Mouse (Mus musculus) limb, embryonic 12.5 days (tissue): Measurements from ENCODE around the gene Spag16. TPM values are rescaled to one million over a fixed set of nuclear protein-coding genes. Genes with fewer than 3 reads are reported as not detected.
"Not testable (repeated sequence)": the region's sequence is repeated elsewhere in the genome, so short reads cannot be mapped to it uniquely, and the experiment has no call there.

ENCODE experiments used
- ATAC-seq: fragments of 200-750 bp; cut with Nextera tagmentation; 2 replicates; pipeline ENCODE4 v1.8.0; 2017; ENCODE audit warnings: low read depth, moderate TSS enrichment; ENCODE audit not compliant: insufficient number of reproducible peaks, insufficient read depth, low FRiP score, low TSS enrichment
- H3K27ac ChIP-seq: fragments of 300-500 bp; sonication (generic); 2 replicates; pipeline ENCODE4 v1.5.1; 2016; ENCODE audit warnings: mild to moderate bottlenecking, moderate library complexity
- H3K27me3 ChIP-seq: fragments of 300-500 bp; sonication (generic); 2 replicates; pipeline ENCODE4 v1.6.1; 2016; ENCODE audit warnings: mild to moderate bottlenecking, moderate library complexity
- H3K36me3 ChIP-seq: fragments of 300-500 bp; sonication (generic); 2 replicates; pipeline ENCODE4 v1.6.1; 2016; ENCODE audit warnings: mild to moderate bottlenecking, moderate library complexity
- H3K4me1 ChIP-seq: fragments of 300-500 bp; sonication (generic); replicated peaks from 2 replicates; pipeline ENCODE4 v1.6.1; 2016
- H3K4me2 ChIP-seq: fragments of 300-500 bp; sonication (generic); 2 replicates; pipeline ENCODE4 v1.6.1; 2016; ENCODE audit warnings: mild to moderate bottlenecking, moderate library complexity
- H3K4me3 ChIP-seq: fragments of 300-500 bp; sonication (generic); replicated peaks from 2 replicates; pipeline ENCODE4 v1.5.1; 2016; ENCODE audit warnings: mild to moderate bottlenecking
- H3K9ac ChIP-seq: fragments of 300-500 bp; sonication (generic); replicated peaks from 2 replicates; pipeline ENCODE4 v1.6.1; 2016; ENCODE audit warnings: mild to moderate bottlenecking, moderate library complexity
- H3K9me3 ChIP-seq: fragments of 300-500 bp; sonication (generic); 2 replicates; pipeline ENCODE4 v1.6.1; 2016; ENCODE audit warnings: mild to moderate bottlenecking, moderate library complexity
- WGBS: fragments of 180-500 bp; shearing (Covaris S2); methylation state at CpG from one replicate; pipeline ENCODE4 v1.1.7; 2016; 5-methylcytosine and 5-hydroxymethylcytosine counted together
- polyA plus RNA-seq: library from polyadenylated mRNA; unstranded; fragments of >200 nt; fragmentation: Nextera tagmentation; extraction: Ambion mirVana; gene quantifications from 2 replicates; pipeline ENCODE4 v1.2.1, GENCODE M21; 2016

The Spag16 gene
- polyA plus RNA-seq: 1.3 and 1.4 TPM in 2 replicates

- WGBS: 7% methylated on average over 38 of the region's 38 CpGs
- H3K4me1 ChIP-seq: peaks cover 5% of the 10 kb centered on the region; the same call in 1 of the 2 replicates
- peak within 1 kb of the TSS; percentile 56 for H3K4me3 ChIP-seq
- no peak within 1 kb of the TSS for H3K27ac ChIP-seq
- H3K36me3 ChIP-seq: no peaks in the 10 kb centered on the region
- ATAC-seq: peak; percentile 90
- no peaks in the 10 kb centered on the region for H3K9me3 ChIP-seq
- H3K27me3 ChIP-seq: no peaks in the 10 kb centered on the region
- H3K9ac ChIP-seq: peak within 1 kb of the TSS; percentile 56
- H3K4me2 ChIP-seq: peak within 1 kb of the TSS; percentile 79
These were observed at the start of gene Spag16 for GRCm38 (mm10) chr1:69826806-69827703. Spag16 (plus strand) TSS chr1:69826970.

- 9% methylated on average over 6 of the region's 6 CpGs for WGBS
- Histone ChIP-seq H3K36me3 (no peaks in the 10 kb centered on the region), H3K27ac (no peak overlapping the region), H3K4me1 (no peaks in the 10 kb centered on the region), H3K9me3 (no peaks in the 10 kb centered on the region), H3K27me3 (no peaks in the 10 kb centered on the region), H3K4me2 (no peak overlapping the region), H3K9ac (no peak overlapping the region), H3K4me3 (no peak overlapping the region)
- ATAC-seq: peak; percentile 20; the same call in 1 of the 2 replicates
These were observed 41.6 kb upstream of the Spag16 start for GRCm38 (mm10) chr1:69785129-69785528.

- Histone ChIP-seq H3K4me1 (no peaks in the 10 kb centered on the region), H3K4me2 (no peak overlapping the region), H3K9ac (no peak overlapping the region), H3K27ac (no peak overlapping the region), H3K9me3 (no peaks in the 10 kb centered on the region), H3K4me3 (no peak overlapping the region), H3K27me3 (no peaks in the 10 kb centered on the region), H3K36me3 (no peaks in the 10 kb centered on the region)
- ATAC-seq: no peak
- 51% methylated on average over 6 of the region's 6 CpGs for WGBS
These were observed 40.1 kb upstream of the Spag16 start for GRCm38 (mm10) chr1:69786716-69787115.

GRCm38 (mm10) chr1:69787379-69787778 lies 39.4 kb upstream of the Spag16 start:
- no peak overlapping the region for H3K4me3 ChIP-seq
- no peaks in the 10 kb centered on the region for H3K9me3 ChIP-seq
- whole genome bisulfite sequencing: 54% methylated on average over 12 of the region's 12 CpGs
- no peaks in the 10 kb centered on the region for H3K4me1 ChIP-seq
- no peaks in the 10 kb centered on the region for H3K36me3 ChIP-seq
- no peak overlapping the region for H3K27ac ChIP-seq
- H3K9ac ChIP-seq: no peak overlapping the region
- H3K27me3 ChIP-seq: no peaks in the 10 kb centered on the region
- ATAC-seq: no peak
- no peak overlapping the region for H3K4me2 ChIP-seq

- H3K27me3 ChIP-seq: no peaks in the 10 kb centered on the region
- H3K9me3 ChIP-seq: no peaks in the 10 kb centered on the region
- peak overlapping the region; percentile 40 for H3K4me2 ChIP-seq
- H3K9ac ChIP-seq: no peak overlapping the region
- 0 out of 2 replicates have a peak overlapping the region, but pooled peaks have one; percentile 8 for H3K4me3 ChIP-seq
- no peaks in the 10 kb centered on the region for H3K36me3 ChIP-seq
- H3K4me1 ChIP-seq: no peaks in the 10 kb centered on the region
- ATAC-seq: no peak
- 46% methylated on average over 28 of the region's 28 CpGs for WGBS
- no peak overlapping the region for H3K27ac ChIP-seq
These were observed 36.2 kb upstream of the Spag16 start for GRCm38 (mm10) chr1:69790337-69791250.

GRCm38 (mm10) chr1:69798948-69799565 lies 27.7 kb upstream of the Spag16 start:
- no peak overlapping the region for H3K4me2 ChIP-seq
- H3K4me1 ChIP-seq: no peaks in the 10 kb centered on the region
- H3K9ac ChIP-seq: no peak overlapping the region
- 73% methylated on average over 7 of the region's 7 CpGs for WGBS
- no peak overlapping the region for H3K4me3 ChIP-seq
- no peak for ATAC-seq
- no peaks in the 10 kb centered on the region for H3K9me3 ChIP-seq
- no peaks in the 10 kb centered on the region for H3K27me3 ChIP-seq
- no peak overlapping the region for H3K27ac ChIP-seq
- H3K36me3 ChIP-seq: no peaks in the 10 kb centered on the region

GRCm38 (mm10) chr1:69810161-69810560 lies 16.6 kb upstream of the Spag16 start:
- Histone ChIP-seq H3K4me3 (no peak overlapping the region), H3K9ac (no peak overlapping the region), H3K27me3 (no peaks in the 10 kb centered on the region), H3K4me1 (no peaks in the 10 kb centered on the region), H3K4me2 (no peak overlapping the region), H3K9me3 (no peaks in the 10 kb centered on the region), H3K36me3 (no peaks in the 10 kb centered on the region), H3K27ac (no peak overlapping the region)
- ATAC-seq: no peak
- WGBS: 92% methylated on average over 2 of the region's 2 CpGs

GRCm38 (mm10) chr1:69825635-69826034 lies 1.1 kb upstream of the Spag16 start:
- WGBS: 72% methylated on average over 5 of the region's 5 CpGs

GRCm38 (mm10) chr1:69828872-69829479 lies 2.2 kb downstream of the Spag16 start:
- Histone ChIP-seq H3K36me3 (no peaks in the 10 kb centered on the region), H3K4me3 (no peak overlapping the region), H3K4me1 (peaks cover 5% of the 10 kb centered on the region; the same call in 1 of the 2 replicates), H3K9me3 (no peaks in the 10 kb centered on the region), H3K27me3 (no peaks in the 10 kb centered on the region), H3K27ac (no peak overlapping the region), H3K4me2 (no peak overlapping the region), H3K9ac (no peak overlapping the region)
- 90% methylated on average over 7 of the region's 7 CpGs for WGBS
- no peak for ATAC-seq

More at GRCm38 (mm10) chr1:69825635-69826034, 1.1 kb upstream of the Spag16 start:
- not testable (repeated sequence) for H3K27ac ChIP-seq, ATAC-seq, H3K27me3 ChIP-seq, H3K36me3 ChIP-seq, H3K4me2 ChIP-seq, H3K9ac ChIP-seq, H3K4me3 ChIP-seq, H3K9me3 ChIP-seq, H3K4me1 ChIP-seq

- 80% methylated on average over 1 of the region's 1 CpGs for WGBS
- no peaks in the 10 kb centered on the region for H3K36me3 ChIP-seq
These were observed 3.8 kb downstream of the Spag16 start for GRCm38 (mm10) chr1:69830586-69830985.

More at GRCm38 (mm10) chr1:69830586-69830985, 3.8 kb downstream of the Spag16 start:
- H3K4me1 ChIP-seq: peaks cover 5% of the 10 kb centered on the region; the same call in 1 of the 2 replicates
- H3K27me3 ChIP-seq: no peaks in the 10 kb centered on the region
- ATAC-seq: no peak
- no peak overlapping the region for H3K9ac ChIP-seq
- H3K4me2 ChIP-seq: no peak overlapping the region
- H3K27ac ChIP-seq: no peak overlapping the region
- no peak overlapping the region for H3K4me3 ChIP-seq
- no peaks in the 10 kb centered on the region for H3K9me3 ChIP-seq
